Mouse (Mus musculus) C2C12 (cell line): ENCODE data around the gene Eipr1. TPM values are rescaled to one million over a fixed set of nuclear protein-coding genes. Genes with fewer than 3 reads are reported as not detected.

Experiments used
- H3K27me3 ChIP-seq: one replicate; pipeline ENCODE4 v1.6.1; 2011; ENCODE audit not compliant: control insufficient read depth, insufficient read depth, insufficient read length
- H3K36me3 ChIP-seq: one replicate; pipeline ENCODE4 v1.6.1; 2011; ENCODE audit not compliant: control insufficient read depth, insufficient read depth
- H3K4me3 ChIP-seq: one replicate; pipeline ENCODE4 v1.5.1; 2011; ENCODE audit warnings: mild to moderate bottlenecking, control low read depth; ENCODE audit not compliant: poor library complexity, insufficient read depth, severe bottlenecking
- H3K79me2 ChIP-seq: one replicate; pipeline ENCODE4 v1.6.1; 2011; ENCODE audit not compliant: control insufficient read depth, insufficient read depth
- H3K79me3 ChIP-seq: one replicate; pipeline ENCODE4 v1.6.1; 2011; ENCODE audit warnings: low read depth, control low read depth
- H3ac ChIP-seq: one replicate; pipeline ENCODE3; 2011; ENCODE audit warnings: low read depth; ENCODE audit not compliant: control insufficient read depth, insufficient read length
- CEBPB ChIP-seq: IDR thresholded peaks from one replicate; pipeline ENCODE4 v1.6.1; 2011; ENCODE audit warnings: low read depth, mild to moderate bottlenecking, control low read depth, moderate library complexity
- CTCF ChIP-seq: IDR thresholded peaks from one replicate; pipeline ENCODE4 v1.5.1; 2011; ENCODE audit not compliant: control insufficient read depth, insufficient read depth, insufficient read length
- FOSL1 ChIP-seq: IDR thresholded peaks from one replicate; pipeline ENCODE4 v1.8.0; 2011; ENCODE audit warnings: mild to moderate bottlenecking, low read length; ENCODE audit not compliant: poor library complexity, insufficient read depth, severe bottlenecking
- MAX ChIP-seq: IDR thresholded peaks from one replicate; pipeline ENCODE4 v1.6.1; 2011; ENCODE audit warnings: mild to moderate bottlenecking, control low read depth
- MYOD1 ChIP-seq: IDR thresholded peaks from one replicate; pipeline ENCODE4 v1.6.1; 2011; ENCODE audit warnings: low read depth; ENCODE audit not compliant: control insufficient read depth, insufficient read length
- MYOG ChIP-seq: IDR thresholded peaks from one replicate; pipeline ENCODE4 v1.6.1; 2011; ENCODE audit not compliant: control insufficient read depth, insufficient read length; ENCODE audit errors: extremely low read depth
- USF1 ChIP-seq: IDR thresholded peaks from one replicate; pipeline ENCODE4 v1.6.1; 2011; ENCODE audit warnings: low read depth, mild to moderate bottlenecking, control low read depth, moderate library complexity
- polyA plus RNA-seq: library from polyadenylated mRNA; unstranded; fragments of >200 nt; fragmentation: generic; extraction: Trizol; gene quantifications from one replicate; pipeline ENCODE4 v1.2.1, GENCODE M21; 2012; ENCODE audit warnings: missing spikeins

The Eipr1 gene
- polyA plus RNA-seq, 1 experiment = 22.7 TPM

DNA sequence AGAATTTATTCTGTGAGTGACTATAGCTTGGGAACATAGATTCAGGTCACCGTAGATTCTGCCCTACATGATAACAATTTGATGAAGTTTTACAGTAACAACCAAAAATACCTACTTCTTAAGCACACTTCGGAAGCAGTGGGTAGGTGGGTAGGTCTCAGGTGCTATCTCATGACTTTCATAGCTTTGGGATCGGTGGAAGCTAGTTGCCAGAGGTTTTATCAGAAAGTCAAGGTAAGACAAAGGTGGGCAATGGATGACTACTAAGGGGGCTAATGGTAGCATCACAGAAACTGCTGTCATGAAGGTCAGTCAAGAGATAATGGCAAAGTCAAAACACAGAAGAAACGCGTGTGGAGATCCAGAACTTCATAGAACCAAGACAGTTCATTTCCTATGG is 727 bp upstream of the Eipr1 start:
- Histone ChIP-seq H3K4me3 (no peak overlapping the region), H3K27me3 (no peaks in the 10 kb centered on the region), H3ac (no peak overlapping the region), H3K79me2 (peaks cover 33% of the 10 kb centered on the region), H3K79me3 (peaks cover 10% of the 10 kb centered on the region), H3K36me3 (no peaks in the 10 kb centered on the region)
- no peak for TF ChIP-seq MYOD1
- no peak for TF ChIP-seq CTCF
- no peak for TF ChIP-seq FOSL1
- no peak for TF ChIP-seq USF1
- no peak for TF ChIP-seq CEBPB
- TF ChIP-seq MAX = no peak
- no peak for TF ChIP-seq MYOG

DNA sequence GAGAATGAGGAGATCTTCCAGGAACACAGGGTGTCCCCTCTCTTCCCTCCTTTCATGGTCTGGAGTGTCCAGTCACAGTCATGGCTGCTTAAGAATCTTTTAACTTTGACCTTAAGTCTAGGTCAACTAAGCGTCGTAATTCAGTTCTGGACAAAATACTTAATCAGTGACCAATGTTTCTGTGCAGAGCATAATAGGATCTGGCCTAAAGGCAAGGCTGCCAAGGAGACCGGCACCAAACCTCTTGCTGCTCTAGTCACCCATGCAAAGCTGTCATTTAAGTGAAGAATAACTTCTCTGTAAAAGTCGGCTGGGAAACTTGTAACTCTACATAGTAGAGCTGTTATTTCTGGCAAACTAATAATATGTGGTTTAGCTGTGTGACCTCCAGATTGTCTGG is 4.4 kb downstream of the Eipr1 start:
- Histone ChIP-seq H3K4me3 (no peak overlapping the region), H3K79me3 (peaks cover 3% of the 10 kb centered on the region), H3K79me2 (peaks cover 16% of the 10 kb centered on the region), H3K27me3 (no peaks in the 10 kb centered on the region), H3ac (no peak overlapping the region), H3K36me3 (no peaks in the 10 kb centered on the region)
- TF ChIP-seq USF1 = no peak
- no peak for TF ChIP-seq MYOD1
- TF ChIP-seq CEBPB = no peak
- TF ChIP-seq MYOG = no peak
- TF ChIP-seq FOSL1 = no peak
- TF ChIP-seq CTCF = no peak
- TF ChIP-seq MAX = no peak

DNA sequence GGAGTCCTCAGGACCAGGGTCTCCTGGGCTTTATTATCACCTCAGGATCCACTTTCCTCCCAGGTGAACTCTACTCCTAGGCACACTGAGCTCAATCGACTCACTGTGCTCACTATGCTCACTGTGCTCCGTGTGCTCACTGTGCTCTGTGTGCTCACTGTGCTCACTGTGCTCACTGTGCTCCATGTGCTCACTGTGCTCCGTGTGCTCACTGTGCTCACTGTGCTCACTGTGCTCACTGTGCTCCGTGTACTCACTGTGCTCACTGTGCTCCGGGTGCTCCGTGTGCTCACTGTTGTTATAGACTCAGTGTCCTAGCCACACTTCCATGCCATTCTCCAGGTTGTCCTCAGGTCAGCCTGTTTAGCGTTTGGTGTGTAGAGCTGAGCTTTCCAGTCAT is 18.4 kb downstream of the Eipr1 start:
- Histone ChIP-seq H3K27me3 (no peaks in the 10 kb centered on the region), H3ac (no peak overlapping the region), H3K36me3 (no peaks in the 10 kb centered on the region), H3K4me3 (no peak overlapping the region), H3K79me3 (no peaks in the 10 kb centered on the region), H3K79me2 (no peaks in the 10 kb centered on the region)
- TF ChIP-seq CTCF (no peak), MYOD1 (no peak), FOSL1 (no peak), MAX (no peak), CEBPB (no peak), USF1 (no peak), MYOG (no peak)

DNA sequence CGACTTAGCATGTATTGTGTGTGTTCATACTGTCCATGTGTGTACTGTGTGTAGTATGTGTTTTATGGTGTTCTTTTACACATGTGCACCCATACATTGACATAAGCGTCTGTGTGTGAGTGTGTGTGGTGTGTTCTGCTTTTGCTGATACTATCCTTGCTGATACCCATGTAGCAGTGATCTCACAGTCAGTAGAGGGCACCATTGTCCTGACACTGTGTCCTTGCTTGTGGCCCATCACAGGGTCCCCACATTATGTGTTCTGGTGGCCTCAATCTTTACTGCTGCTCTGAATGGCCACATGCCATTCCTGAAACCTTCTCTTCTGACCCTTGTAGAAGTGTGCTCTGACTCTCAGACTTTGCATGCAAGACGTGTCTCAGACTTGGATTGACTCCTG is 22.2 kb downstream of the Eipr1 start:
- Histone ChIP-seq H3ac (no peak overlapping the region), H3K79me3 (no peaks in the 10 kb centered on the region), H3K36me3 (no peaks in the 10 kb centered on the region), H3K4me3 (no peak overlapping the region), H3K79me2 (no peaks in the 10 kb centered on the region), H3K27me3 (no peaks in the 10 kb centered on the region)
- no peak for TF ChIP-seq MYOD1
- TF ChIP-seq MYOG = no peak
- no peak for TF ChIP-seq USF1
- TF ChIP-seq CTCF = no peak
- no peak for TF ChIP-seq FOSL1
- TF ChIP-seq CEBPB = no peak
- no peak for TF ChIP-seq MAX

DNA sequence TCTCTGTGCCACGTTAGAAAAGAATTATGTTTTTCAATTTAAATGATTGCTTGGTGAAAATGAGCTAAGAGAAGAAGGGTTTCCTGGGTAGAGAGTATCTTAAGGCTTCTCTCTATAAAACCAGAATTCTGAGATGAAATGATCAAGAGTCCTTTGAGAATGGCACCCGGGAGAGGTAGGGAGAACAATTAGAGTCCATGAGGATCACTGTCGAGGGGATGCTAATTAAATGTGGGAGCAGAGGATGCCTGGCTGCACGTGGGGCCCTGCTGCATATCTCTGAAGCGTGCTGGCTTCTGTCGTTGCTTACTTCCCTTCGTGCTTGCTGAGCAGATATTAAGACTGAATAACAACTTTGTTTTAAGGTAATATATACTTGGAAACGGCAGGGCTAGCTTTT is 23.5 kb downstream of the Eipr1 start:
- no peak overlapping the region for H3K4me3 ChIP-seq
- H3ac ChIP-seq = no peak overlapping the region
- no peaks in the 10 kb centered on the region for H3K27me3 ChIP-seq
- H3K79me3 ChIP-seq = no peaks in the 10 kb centered on the region
- no peaks in the 10 kb centered on the region for H3K79me2 ChIP-seq
- TF ChIP-seq CTCF (no peak), USF1 (no peak), MAX (no peak), FOSL1 (no peak), MYOD1 (no peak), CEBPB (no peak), MYOG (no peak)
- no peaks in the 10 kb centered on the region for H3K36me3 ChIP-seq

DNA sequence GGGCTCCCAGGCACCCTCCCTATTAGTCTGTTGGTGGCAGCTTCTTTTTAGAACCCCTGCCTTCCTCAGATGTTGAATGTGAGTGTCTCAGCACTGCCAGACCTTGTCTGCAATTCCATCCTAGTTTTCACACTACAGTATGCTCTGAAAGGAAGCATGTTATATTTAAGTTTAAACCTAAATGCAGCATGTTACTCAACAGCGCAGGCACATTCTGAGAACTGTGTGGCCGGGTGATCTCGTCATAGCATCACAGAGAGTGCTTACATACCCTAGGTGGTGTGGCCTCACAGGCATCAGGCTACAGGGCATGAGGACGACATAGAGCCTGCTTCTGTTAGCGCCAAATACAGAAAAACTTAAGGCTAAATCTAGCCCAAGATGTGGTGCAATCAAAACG is 24.0 kb downstream of the Eipr1 start:
- H3K27me3 ChIP-seq = no peaks in the 10 kb centered on the region
- no peaks in the 10 kb centered on the region for H3K36me3 ChIP-seq
- H3K79me2 ChIP-seq = no peaks in the 10 kb centered on the region
- no peak overlapping the region for H3ac ChIP-seq
- no peak overlapping the region for H3K4me3 ChIP-seq
- TF ChIP-seq MAX = no peak
- no peak for TF ChIP-seq CTCF
- TF ChIP-seq USF1 = no peak
- TF ChIP-seq CEBPB = no peak
- no peak for TF ChIP-seq MYOG
- no peak for TF ChIP-seq MYOD1
- no peak for TF ChIP-seq FOSL1
- H3K79me3 ChIP-seq = no peaks in the 10 kb centered on the region
